Mouse (Mus musculus): ENCODE data around the gene Vac14.

Gene Vac14

DNA sequence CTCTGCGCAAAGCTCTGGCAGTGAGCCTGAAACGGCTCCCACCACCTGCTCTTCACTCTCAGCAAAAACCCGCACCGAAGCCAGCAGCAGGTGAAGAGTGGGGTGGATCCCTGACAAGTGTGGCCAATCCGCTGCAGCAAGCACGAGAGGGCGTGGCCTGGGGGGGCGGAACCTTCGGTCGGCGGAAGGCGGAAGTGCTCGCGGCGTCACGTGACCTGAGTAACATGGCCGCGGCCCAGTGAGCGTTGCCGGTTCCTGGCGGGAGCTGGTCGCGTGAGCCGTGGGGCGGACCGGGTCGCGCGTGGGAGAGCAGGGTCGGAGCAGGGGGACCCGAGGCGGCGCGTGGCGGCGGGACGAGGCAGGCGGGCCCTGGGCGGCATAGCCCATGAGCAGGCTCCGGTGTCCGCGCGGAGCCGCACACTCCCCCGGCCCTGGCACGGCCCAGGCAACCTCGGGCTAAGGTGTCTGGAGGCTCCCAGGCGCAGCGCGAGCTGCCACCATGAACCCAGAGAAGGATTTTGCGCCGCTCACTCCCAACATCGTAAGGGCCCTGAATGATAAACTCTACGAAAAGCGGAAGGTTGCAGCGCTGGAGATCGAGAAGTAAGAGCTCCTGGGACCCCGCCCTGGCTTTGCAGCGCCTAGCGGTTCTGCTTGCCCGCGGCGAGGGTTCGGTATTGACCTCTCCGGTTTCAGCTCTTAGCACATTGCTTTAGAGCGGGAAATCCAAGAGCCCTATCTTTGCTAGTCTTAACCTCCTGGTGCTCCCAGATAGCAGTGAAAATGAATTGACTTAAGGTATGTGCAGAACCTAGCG is at the start of gene Vac14:
Gene Vac14 (plus strand): TSS at position 195 of the 817 bp plus-strand sequence.
- peak; percentile 99 for DNase-seq (ENCODE audit: low spot score)

DNA sequence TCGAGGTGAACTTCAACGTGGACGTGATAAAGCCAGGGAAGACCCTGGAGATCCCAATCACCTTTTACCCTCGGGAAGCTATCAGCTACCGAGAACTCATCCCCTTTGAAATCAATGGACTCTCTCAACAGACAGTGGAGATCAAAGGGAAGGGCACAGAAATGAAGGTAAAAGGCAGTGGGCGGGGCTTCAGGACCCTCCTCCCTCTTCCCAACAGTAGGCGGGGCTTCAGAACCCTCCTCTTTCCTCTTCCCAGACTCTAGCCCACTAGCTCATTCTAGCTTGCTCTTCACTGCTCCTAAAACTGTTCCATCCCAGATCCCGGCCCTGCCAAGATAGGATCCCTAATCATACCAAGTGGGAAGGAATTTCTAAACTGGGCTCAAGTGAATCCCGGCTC is 25.7 kb upstream of the Vac14 start:
- DNase-seq (ENCODE audit: low spot score) = no peak

DNA sequence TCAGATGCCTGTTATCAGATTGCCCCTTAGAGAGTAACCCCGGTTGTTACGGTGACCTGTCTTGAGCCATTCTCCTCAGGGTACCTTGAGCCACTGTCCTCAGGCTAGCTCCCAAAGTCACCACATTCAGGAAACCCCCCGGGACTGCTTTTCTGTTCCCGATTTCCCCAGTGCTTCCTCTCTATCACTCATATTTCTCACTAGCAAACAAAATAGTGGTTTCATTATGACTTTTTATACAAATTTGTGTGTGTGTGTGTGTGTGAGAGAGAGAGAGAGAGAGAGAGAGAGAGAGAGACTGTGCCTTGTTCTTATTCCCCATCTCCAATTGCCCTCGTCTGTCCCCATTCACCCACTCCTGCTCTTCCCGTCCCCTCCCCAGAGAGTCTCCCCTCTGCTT is 24.2 kb upstream of the Vac14 start:
- DNase-seq (ENCODE audit: low spot score) = no peak

DNA sequence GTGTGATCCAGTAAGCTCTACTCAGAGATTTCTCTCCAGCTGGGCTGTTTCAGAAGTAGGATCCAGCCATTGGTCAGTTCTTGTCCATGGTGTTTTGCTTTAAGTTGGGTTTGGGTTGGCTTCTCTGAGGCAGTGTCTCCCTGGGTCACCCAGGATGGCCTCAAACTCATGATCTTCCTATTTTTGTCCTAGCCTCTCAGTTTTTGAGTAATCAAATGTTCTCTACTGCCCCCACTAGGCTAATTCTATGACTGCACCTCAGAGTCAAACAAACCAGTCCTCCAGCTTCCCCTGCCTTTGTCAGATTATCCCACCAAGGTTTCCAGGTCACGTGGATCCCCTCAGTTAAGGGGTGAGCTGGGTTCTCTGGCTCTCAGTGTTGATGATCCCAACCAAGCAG is 13.8 kb upstream of the Vac14 start:
- no peak for DNase-seq (ENCODE audit: low spot score)

DNA sequence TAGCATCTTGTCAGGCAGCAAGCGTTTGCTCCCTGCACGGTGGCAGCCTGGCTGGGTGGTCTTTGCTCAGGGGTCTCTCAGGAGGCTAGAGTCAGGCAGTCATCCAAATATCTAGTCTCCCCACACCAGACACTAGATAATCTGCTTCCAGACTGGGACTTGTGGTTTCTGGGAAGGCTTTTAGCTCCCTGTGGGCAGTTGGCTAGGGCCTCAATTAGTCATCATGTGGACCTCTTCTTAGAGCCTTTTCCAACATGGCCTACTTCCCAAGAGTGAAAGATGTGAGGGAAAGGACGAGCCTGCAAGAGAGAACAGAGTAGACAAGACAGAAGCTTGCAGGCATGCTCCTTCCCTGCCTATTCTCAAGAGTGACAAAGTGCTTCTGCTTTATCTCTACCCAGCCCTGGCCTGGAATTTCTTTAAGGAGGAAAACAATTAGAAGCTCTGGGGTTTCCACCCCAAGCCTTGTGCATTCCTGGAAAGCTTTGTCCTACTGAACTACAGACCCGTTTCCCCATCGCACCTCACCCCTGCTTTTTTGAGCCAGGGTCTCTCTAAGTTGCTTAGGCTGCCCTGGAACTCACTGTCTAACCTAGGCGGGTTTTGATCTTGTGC is 12.9 kb upstream of the Vac14 start:
- DNase-seq (ENCODE audit: low spot score) = no peak

DNA sequence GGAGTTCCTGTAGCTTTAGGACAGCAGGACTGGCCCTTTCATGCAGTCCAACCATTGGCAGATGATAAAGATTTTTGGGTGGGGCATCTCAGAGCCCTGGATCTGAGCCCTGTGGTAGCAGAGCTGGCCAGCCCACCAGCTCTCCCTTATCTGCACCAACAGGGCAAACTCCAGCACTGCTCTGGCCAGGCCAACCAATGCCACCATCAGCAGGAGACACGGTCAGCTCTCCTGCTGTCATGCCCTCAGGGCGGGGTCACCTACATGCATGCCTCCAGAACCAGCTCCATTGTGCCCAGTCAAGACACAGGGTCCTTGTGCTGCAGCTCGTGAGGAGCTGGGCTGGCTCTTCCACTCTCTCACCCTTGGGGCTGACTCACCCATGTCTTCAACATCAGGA is 2.7 kb upstream of the Vac14 start:
- DNase-seq (ENCODE audit: low spot score) = no peak

DNA sequence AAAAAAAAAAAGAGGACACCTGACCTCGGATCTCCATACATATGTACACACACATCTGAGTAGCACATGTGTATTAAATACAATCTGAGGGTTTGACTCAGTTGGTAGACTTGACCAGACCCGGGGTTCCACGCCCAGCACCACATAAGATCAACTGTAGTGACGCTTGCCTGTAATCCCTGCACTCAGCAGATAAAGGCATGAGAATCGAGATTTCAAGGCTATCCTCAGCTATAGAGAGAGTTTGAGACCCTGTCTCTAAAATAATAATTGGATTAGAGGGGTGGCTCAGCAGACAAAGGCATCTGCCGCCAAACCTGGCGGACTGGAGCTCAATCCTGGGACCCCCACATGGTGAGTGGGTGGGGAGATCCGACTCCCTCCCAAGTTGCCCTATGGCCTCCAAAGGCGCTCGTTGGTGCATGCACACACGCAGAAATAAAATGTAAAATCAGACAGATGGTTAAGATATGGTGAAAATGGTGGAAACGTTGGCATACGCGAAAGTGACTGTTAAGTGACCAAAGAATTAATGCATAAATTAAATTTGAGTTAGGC is 505 bp upstream of the Vac14 start:
- no peak for DNase-seq (ENCODE audit: low spot score)

DNA sequence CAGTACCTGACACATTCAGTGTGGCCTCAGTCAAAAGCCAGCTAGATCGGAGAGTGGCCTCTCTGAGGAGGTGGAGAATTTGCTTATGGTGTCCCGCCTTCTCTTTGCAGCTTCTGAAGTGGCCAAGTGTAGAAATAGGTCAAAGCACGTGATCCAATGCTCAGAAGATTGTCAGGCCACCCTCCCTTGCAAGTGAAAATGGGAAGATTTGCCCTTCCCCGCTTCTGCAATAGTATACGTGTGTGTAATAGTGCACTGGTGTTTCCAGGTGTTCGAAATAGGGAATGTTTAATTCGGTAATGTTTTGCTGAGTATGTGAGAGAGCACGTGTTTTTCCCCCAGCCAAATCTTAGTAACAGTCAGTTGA is 806 bp downstream of the Vac14 start:
- DNase-seq (ENCODE audit: low spot score) = no peak

DNA sequence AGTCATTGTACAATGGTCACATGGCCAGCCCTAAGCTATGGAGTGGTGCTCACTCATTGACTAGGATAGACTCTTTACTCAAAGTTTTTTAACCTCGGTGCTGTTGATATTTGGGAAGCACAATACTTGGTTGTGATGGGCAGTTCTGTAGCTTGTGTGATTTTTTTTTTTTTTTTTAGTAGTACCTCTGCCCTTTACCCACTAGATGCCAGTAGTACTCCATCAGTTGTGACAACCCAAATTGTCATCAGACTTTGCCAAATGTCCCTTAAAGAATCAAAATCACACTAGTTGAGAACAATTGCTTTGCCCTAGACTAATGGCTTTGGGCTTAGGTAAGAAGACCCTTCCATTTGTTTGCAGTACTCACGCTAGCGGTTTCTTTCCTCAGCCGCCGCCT is 1.5 kb downstream of the Vac14 start:
- DNase-seq (ENCODE audit: low spot score) = no peak

DNA sequence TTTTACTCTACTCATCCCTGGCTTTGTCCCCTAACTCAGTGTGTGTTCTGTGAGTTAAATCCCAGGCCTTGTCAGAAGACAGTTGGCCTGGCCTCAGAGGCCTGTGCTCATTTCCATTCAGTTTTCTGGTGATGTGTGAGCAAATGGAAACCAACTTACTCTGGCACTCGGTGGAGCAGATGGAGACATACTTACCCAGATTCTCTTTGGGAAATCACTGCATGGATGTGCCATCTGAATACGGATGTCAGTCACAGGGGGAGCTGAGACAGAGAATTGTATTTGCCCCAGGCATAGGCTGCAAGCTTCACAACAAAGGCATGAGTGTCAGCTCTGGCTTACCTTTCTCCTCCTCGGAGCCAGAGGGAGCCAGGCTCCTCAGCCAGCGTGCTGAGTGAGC is 8.0 kb downstream of the Vac14 start:
- DNase-seq (ENCODE audit: low spot score) = no peak

DNA sequence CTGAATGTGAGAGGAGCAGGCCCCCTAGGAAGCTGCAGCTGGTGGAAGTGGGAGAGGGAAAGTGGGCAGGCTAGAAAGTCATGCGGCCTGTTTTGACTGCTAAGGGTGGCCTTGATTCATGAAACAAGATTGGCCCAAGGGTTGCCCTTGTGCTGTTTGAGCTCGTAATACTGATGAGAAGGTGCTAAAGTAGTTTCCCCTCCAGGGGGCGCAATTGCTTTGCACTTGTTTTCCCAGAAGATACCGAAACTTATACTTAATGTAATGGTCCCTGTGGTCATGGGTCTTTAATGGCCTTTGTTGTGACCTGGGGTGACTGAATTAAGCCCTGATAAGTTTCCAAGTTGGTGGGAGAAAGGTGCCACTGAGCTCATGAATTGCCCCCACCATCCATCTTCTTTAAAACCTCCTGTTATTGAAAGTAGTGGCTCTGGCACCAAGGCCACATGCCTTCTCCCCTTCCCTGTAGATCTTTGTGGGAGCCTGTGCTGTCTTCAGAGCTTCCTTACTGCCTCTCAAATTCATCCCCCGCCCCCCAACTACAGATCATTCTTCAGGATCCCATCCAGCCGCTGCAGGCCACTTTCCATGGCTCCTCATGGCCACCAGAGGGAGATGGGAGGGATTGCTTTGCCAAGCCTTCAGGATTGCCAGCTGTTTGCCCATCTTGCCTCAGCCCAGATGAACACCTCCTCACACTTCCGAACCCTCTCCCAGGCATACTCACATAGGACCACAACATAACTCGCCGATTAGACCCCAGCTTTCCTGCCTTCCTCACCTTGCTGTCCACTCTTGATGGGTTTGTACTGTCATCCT is 11.1 kb downstream of the Vac14 start:
- peak; percentile 39 for DNase-seq (ENCODE audit: low spot score)

DNA sequence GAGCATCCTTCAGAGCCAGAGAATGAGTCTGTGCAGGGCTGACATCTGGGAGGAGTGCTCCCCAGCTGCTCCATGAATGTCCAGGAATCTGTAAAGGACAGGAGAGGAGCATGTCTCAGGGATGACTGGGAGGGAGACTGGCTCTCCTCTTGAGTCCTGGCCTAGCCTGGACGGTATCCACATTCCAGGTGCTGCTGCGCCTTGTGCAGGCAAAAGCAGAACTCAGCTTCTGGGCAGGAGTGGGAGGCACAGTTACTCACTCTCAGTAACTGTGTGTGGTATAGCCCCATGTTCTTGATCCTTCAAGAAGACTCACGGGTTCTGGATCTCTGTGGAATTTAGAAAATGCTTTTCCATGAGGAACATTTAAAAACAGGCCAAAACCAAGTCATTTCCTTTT is 11.7 kb downstream of the Vac14 start:
- no peak for DNase-seq (ENCODE audit: low spot score)

DNA sequence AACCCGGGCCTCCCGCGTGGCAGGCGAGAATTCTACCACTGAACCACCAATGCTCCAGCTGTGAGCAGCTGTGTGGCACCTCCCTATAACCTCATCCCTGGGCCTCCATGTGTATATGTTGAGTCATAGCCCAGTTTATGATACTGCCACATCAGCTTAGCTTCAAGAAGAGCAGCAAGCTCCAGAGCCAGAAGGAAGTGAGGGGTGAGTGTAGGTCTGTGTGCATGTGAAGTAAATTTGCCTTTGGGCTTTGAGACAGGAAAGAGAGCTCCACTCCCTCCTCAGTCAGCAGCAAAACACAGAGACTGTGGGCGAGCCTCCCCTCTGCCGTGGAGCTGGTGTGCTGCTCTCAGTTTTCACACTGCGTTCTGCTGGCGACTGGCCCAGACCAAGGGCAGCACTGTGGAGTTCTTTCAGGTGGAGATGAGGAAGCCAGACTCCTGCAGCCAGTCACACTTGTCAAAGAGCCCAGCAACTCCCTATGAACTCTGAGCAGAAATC is 12.2 kb downstream of the Vac14 start:
- DNase-seq (ENCODE audit: low spot score) = no peak

DNA sequence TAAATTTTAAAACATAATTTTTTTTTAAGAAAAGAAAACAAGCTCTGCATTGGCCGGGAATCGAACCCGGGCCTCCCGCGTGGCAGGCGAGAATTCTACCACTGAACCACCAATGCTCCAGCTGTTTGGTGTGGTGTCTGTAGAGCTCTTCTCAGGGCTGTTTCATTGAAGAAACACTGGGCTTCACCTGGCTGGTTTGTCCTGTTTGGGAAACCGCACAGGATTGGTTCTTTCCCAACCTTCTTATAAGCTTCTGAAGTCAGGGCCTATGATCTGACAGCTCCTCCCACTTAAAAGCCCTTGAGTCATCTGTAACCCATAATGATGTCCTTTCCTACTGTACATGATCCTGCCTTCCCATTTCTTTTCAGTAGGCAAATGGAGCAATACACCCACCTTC is 12.8 kb downstream of the Vac14 start:
- DNase-seq (ENCODE audit: low spot score) = no peak

DNA sequence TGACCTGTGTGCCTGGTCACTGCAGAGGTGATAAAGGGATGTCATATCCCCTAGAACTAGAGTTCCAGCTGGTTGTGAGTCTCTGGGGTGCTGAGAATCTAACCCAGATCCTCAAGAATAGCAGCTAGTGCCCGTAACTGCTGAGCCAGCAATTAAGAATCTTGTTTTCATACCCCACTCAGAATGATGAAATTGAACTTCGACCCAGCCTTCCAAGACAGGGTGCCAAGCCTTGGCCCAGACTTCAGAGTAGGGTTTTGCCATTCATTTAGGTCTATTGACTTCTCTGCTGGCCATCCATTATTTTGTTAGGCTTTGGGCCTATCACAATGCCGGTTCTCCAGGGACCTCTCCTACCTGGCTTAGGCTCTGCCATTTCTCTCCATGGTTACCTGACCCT is 15.4 kb downstream of the Vac14 start:
- DNase-seq (ENCODE audit: low spot score) = no peak

DNA sequence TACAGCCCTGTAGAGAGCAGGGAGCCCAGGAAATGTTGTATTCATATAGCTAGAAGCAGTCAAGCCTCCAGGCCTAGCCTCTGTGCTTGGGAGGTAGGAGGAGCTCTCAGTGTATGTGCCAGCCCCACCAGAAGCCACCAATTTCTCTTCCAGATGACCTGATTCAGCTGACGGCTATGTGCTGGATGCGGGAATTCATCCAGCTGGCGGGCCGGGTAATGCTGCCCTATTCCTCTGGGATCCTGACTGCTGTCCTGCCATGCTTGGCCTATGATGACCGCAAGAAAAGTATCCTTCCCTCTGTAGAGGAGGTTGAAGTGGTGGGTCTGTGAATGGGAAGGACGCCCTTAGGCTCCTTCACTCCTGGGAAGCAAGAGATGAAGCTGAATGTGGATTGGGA is 17.8 kb downstream of the Vac14 start:
- DNase-seq (ENCODE audit: low spot score) = no peak

DNA sequence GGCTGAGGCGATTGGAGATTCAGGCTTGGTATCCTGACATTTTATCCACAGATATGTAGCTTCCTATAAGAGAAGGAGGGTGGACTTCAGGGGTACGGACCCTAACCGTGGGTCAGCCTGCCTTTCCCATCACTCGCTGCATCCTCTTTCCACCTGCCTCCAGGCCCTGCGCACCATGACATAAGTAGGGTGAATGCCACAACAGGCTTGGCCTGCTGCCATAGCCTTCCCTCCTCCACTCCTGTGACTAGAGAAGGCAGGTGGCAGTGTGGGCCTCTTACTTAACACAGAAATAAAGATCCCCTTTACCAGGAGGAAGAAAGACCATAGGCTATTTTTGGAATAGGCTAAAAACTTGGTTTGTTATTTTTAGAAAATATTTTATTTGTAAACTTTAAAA is 23.9 kb downstream of the Vac14 start:
- no peak for DNase-seq (ENCODE audit: low spot score)

DNA sequence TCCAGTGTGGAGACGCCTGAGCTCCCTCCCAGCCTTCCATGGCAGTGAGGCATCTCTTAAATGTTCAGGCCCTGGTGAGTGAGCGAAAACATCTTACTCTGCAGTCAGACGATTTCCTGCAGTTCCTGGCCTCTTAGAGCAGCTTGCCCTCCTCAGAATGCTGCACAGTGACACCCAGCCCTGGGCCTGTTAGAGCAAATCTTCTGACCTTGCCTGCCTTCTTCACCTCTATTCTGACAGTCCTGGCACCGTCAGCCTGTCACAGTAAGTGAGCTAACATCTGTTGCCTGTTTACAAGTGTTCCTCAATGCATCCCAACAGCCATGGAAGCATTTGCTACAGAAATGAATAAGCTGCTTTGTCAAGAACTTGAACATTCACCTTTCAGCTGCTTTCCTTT is 24.8 kb downstream of the Vac14 start:
- no peak for DNase-seq (ENCODE audit: low spot score)

DNA sequence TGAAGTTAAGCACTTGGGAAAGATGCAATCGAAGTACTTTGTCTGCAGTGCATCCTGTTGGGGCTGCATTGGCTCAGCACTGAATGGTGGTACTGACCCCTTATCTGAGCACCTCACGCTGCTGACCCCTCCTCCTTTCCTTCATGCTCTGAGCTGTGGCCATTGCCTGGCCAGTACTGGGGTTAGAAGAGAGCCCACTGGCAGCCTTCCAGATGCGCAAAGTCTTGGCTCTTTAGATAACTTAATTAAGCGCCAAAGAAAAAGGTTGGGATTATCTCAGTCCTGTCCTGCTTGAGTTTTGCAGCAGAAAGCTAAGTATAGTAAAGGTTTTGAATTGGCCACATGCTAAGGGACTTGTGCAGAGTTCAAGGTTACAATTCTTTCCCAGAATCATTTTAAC is 26.0 kb downstream of the Vac14 start:
- no peak for DNase-seq (ENCODE audit: low spot score)

DNA sequence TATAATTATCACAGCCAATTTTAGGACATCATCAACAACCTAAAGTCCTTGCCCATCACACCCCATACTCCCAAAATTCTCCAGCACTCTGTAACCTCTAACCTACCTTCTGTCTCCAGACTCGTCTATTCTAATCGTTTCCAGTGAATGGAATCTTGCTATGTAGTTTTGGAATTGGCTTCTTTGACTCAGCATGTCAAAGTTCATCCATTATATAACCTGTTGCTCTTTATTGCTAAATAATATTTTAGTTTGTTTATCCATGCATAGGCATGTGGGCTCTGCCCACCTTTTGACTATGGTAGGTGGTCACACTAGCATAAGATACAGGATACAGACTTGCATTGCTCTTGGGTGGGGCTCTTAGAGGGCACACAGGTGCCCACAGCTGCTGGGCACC is 26.5 kb downstream of the Vac14 start:
- DNase-seq (ENCODE audit: low spot score) = no peak

DNA sequence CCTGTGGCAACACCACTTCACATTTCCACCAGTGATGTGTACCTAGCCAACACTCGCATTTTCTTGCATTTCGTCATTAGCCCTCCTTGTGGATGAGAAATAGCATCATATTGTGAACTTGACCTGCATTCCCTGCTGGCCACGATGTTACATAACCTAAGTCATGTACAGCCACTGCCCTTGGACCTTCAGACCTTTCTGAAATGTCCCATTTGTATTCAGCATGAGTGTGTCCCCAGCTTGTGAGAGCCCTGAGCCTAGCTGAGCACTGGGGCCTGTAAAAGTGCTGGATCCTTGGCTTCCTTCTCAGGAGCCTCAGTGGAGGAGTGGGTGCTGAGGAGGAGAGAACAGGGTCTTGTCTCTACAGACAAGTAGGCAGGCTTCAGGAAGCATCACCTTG is 27.0 kb downstream of the Vac14 start:
- no peak for DNase-seq (ENCODE audit: low spot score)

DNA sequence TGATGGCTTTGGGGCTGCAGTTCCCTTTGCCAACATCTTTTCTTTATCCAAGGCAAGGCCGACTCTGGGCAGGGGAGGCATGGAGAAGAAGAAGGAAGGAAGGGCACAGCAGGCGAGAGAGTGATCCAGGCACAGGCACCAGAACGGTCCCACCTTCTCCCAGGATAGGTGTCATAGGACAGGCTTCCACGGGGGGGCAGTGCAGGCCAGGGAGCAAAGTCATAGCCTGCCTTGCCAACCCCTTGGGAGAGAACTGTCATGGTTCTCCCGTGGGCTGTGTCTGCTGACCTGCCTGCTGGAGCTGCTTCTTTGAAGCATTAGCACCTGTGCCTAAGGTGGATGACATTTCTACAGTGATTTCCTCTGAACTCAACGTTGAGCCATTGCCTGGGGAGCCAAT is 27.7 kb downstream of the Vac14 start:
- DNase-seq (ENCODE audit: low spot score) = no peak

DNA sequence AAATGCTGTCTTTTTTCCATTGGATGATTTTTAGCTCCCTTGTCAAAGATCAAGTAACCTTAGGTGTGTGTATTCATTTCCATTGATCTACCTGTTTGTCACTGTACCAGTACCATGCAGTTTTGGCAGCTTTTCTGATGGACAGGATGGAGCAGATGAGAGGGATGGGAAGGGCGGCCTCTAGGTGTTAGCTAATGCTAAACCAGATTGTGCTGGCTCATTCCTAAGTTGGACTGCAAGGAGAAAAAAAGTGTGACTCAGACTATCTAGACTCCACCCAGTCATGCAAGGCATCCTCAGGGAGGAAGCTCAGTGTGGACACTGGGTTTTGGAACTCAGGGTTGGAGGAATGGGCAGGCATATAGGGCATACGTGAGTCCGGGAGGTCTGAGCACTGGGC is 30.2 kb downstream of the Vac14 start:
- no peak for DNase-seq (ENCODE audit: low spot score)

All from spleen, adult 12 weeks (tissue).